Mouse (Mus musculus) splenic B cell, adult 2 months (primary cell): Measurements from ENCODE around the gene Taok2.

Experiments used
- DNase-seq: peaks from one replicate; pipeline ENCODE4 v3.0.0-alpha.2; 2011; ENCODE audit warnings: low read depth, low spot score
- H3K27me3 ChIP-seq: 2 replicates; pipeline ENCODE4 v1.6.1; 2012; ENCODE audit warnings: mild to moderate bottlenecking, low read length, moderate library complexity, mixed read lengths; ENCODE audit not compliant: control insufficient read depth, poor library complexity, insufficient read depth, severe bottlenecking
- H3K36me3 ChIP-seq: 2 replicates; pipeline ENCODE4 v1.6.1; 2012; ENCODE audit warnings: mild to moderate bottlenecking, low read length, moderate library complexity, mixed read lengths; ENCODE audit not compliant: control insufficient read depth, poor library complexity, insufficient read depth, severe bottlenecking

Gene Taok2

GRCm38 (mm10) chr7:126825952-126826351, 58.6 kb downstream of the Taok2 start:
- no peak for DNase-seq
- H3K36me3 ChIP-seq: no peaks in the 10 kb centered on the region
- H3K27me3 ChIP-seq: no peaks in the 10 kb centered on the region

GRCm38 (mm10) chr7:126825403-126825802, 59.1 kb downstream of the Taok2 start:
- Histone ChIP-seq H3K27me3 (no peaks in the 10 kb centered on the region), H3K36me3 (no peaks in the 10 kb centered on the region)
- peak; percentile 28 for DNase-seq

DNA sequence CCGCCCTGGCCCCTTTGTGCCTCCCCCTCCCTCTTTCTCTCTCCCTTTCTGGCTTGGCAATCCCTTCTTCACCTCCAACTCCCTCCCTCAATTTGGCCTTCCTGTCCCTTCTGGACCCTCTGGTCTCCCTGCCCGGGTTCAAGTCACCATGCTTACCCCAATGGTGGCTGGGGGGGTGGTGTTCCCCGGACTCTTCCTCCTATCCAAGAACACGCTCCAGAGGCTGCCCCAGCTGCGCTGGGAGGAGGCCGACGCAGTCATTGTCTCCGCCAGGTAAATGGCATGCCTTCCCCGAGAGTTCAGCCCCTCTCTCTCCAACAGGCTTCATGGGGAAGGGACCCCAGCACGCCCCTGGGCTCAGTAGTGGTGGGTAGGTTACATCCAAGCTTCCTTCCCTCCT, 60.6 kb downstream of the Taok2 start:
- no peaks in the 10 kb centered on the region for H3K36me3 ChIP-seq
- no peak for DNase-seq
- H3K27me3 ChIP-seq: no peaks in the 10 kb centered on the region

- Histone ChIP-seq H3K27me3 (no peaks in the 10 kb centered on the region), H3K36me3 (no peaks in the 10 kb centered on the region)
- DNase-seq: no peak
Measured at GRCm38 (mm10) chr7:126823202-126823711, 61.2 kb downstream of the Taok2 start.

- no peak for DNase-seq
- H3K27me3 ChIP-seq: no peaks in the 10 kb centered on the region
Measured at GRCm38 (mm10) chr7:126822741-126823140, 61.8 kb downstream of the Taok2 start.

GRCm38 (mm10) chr7:126821835-126822511, 62.5 kb downstream of the Taok2 start:
- no peaks in the 10 kb centered on the region for H3K36me3 ChIP-seq
- H3K27me3 ChIP-seq: no peaks in the 10 kb centered on the region
- DNase-seq: peak; percentile 87

More at GRCm38 (mm10) chr7:126822741-126823140, 61.8 kb downstream of the Taok2 start:
- no peaks in the 10 kb centered on the region for H3K36me3 ChIP-seq

GRCm38 (mm10) chr7:126818818-126819217, 65.7 kb downstream of the Taok2 start:
- no peaks in the 10 kb centered on the region for H3K27me3 ChIP-seq
- H3K36me3 ChIP-seq: no peaks in the 10 kb centered on the region

GRCm38 (mm10) chr7:126817595-126817994, 66.9 kb downstream of the Taok2 start:
- DNase-seq: no peak

More at GRCm38 (mm10) chr7:126818818-126819217, 65.7 kb downstream of the Taok2 start:
- no peak for DNase-seq

DNA sequence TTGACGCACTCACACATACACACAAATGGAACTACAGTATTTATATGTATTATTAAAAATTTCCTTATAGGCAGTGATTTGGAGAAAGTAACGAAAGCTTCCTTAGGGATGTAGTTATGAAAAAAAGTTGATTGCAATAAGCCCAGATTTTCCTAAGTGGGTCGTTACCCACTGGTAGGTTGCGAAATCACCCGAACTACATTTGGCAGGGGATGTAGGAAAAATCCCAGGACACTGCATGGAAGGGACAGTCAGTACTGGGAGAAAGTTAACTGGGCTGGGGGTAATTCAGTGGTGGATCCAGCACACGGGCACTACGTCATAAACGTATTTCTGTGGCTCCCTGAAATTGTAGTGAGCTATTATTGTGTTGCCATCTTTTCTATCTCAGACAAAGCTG, 68.0 kb downstream of the Taok2 start:
- DNase-seq: no peak
- no peaks in the 10 kb centered on the region for H3K27me3 ChIP-seq
- no peaks in the 10 kb centered on the region for H3K36me3 ChIP-seq

More at GRCm38 (mm10) chr7:126817595-126817994, 66.9 kb downstream of the Taok2 start:
- no peaks in the 10 kb centered on the region for H3K36me3 ChIP-seq
- no peaks in the 10 kb centered on the region for H3K27me3 ChIP-seq

GRCm38 (mm10) chr7:126815726-126816222, 68.7 kb downstream of the Taok2 start:
- Histone ChIP-seq H3K36me3 (no peaks in the 10 kb centered on the region), H3K27me3 (no peaks in the 10 kb centered on the region)
- DNase-seq: no peak
